Mouse (Mus musculus): Measurements from ENCODE around the gene Abcc10. TPM values are rescaled to one million over a fixed set of nuclear protein-coding genes. Genes with fewer than 3 reads are reported as not detected.

Gene Abcc10
- polyA plus RNA-seq (2012; rRNA removed) = 10.2 and 11.6 TPM in 2 replicates

DNA sequence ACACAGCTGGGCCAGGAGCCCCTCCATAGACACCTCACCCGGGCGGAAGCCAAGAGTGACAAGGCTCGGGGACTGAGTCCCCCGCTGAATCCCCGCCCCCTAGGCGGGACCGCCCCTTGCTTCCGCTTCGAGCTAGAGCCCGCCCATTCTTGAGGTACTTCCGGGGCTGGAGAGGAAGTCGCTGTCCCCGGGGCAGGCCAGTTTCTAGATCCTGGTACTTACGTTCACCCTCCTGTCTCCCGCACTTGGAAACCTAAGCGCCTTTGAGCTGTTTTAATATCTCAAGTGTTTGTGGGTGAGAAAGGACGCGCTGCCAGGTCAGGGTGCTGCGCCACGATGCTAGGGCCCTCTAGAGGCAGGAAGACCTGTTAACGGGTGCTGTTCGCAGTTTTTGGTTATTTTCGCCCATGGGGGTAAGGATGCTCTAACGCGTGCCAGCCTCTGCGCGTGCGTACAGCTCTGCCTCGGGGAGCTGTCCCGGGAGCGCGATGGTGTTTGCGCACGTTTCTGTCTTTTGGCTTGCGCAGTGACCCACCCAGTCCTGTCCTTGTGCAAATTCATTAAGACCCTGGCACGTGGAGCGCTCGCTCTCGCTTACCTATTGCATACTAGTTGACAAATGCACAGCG, at the start of gene Abcc10:
Gene Abcc10 (minus strand): TSS at position 447 of the 629 bp plus-strand sequence.

DNA sequence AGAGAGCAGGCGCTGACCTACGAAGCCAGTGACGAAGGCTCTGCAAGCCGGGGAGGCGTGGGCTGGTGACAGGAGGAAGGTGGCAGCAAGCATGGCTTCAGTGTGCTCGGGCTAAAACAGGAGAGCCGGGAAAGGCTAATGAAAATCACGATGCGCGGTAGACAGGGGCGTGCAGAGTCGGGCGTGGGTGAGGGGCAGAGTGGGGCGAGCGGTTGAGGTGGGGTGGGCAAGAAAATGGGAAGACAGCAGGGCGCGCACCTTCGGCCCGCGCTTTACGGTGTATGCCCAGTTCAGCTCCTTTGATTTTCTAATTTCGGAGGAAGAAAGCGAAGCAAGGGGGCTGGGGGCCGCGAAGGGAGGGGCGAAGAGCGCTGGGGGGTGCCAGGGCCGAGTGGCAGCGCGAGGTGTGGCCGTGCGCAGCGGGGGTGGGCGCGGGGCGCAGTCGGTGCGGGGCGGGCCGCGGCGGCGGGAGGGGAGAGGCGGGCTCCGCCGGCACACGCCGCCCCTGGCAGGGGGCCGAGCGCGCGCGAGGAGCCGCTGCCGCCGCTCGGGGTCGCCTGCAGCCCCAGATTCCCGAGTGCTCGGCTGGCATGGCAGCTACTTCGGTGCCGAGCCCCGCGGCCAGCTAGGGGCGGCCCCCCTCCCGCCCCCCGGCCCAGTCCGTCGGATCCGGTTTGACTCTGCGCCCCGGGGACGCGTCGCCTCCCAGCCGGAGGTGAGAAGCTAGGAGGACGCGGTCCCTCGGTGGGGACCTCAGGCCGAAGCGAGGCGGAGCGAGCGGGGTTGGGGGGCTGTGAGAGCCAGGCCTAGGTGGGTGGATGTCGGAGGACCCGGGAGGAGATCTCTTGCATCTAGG, 30.6 kb downstream of the Abcc10 start, which contains the start of gene Dlk2:
Gene Dlk2 (plus strand): TSS at position 58 of the 856 bp plus-strand sequence.

DNA sequence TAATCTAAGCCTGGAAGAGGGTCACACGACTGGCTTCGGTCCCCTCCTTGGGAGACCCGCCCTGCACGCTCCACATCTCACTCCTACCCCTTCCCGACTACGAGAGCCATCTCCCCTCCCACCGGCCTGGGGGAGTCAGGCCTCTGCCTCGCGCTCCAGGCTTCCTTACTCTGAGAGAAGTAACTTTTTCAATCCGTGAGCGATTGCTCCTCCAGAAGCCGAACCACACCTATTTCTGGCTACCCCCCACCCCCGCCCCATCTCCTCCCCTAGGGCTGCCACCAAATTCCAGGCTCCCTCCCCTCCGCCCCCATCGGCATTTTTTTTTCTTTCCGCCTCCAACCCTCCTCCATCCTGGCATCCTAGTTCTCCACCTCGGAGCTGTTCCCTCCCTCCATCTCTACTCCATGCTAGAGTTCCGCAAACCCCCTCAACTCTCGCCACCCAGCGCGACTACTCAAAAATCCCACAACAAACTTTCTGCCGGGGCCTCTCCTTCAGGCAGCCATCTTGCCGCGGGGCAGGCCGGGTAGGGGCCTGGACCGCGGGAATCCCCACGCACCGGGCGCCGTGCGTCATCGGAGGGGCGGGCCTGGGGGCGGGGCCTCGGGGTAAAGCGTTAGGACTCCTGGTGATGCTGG, 45.5 kb downstream of the Abcc10 start, which contains the start of gene Tjap1:
Gene Tjap1 (minus strand): TSS at position 544 of the 641 bp plus-strand sequence.

DNA sequence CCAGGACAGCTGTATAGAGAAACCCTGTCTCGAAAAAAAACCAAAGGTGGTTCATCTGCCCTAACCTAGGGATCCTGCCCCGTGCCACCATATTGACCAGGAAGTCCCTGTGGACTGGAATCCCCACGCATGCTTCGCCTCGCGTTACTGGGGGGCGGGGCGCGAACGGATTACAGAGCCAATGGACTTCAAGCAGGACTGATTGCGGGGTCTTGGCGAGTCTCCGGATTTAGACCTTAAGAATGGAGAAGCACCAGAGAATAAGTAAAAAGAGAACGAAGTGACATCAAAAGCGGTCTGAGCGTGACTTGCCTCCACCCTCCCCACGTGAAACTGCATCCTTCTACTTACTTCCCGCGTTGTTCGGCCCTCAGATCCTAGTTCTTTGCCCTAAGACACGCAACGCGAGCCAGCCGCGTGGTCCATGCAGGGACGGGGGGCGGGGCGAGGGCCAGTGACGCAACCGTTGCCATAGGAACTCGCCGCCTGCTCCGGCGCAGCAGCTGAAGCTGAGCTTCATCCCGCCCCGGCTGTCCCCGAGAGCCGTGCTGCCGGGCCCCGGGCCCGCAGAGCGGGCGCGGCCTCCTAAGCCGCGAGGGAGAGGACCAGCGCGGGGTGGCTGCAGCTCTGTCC, 74.6 kb downstream of the Abcc10 start, which contains the start of gene Lrrc73:
Gene Lrrc73 (plus strand): TSS at position 80 of the 633 bp plus-strand sequence.

Other genes starting within 250 kb of the Abcc10 start
- gene Mrps18a, start 217.4 kb downstream of the Abcc10 start, polyA plus RNA-seq (2012; rRNA removed) = 78.3 and 78.9 TPM in 2 replicates
- 9.8 and 12.0 TPM in 2 replicates for gene Rsph9, start 184.1 kb downstream of the Abcc10 start, polyA plus RNA-seq (2012; rRNA removed)
- gene Mad2l1bp, start 174.8 kb downstream of the Abcc10 start, polyA plus RNA-seq (2012; rRNA removed) = 21.9 and 23.4 TPM in 2 replicates
- gene Gtpbp2, start 167.3 kb downstream of the Abcc10 start, polyA plus RNA-seq (2012; rRNA removed) = 146 and 153 TPM in 2 replicates
- gene Polh, start 125.7 kb downstream of the Abcc10 start, polyA plus RNA-seq (2012; rRNA removed) = 11.8 and 14.7 TPM in 2 replicates
- 52.9 and 58.6 TPM in 2 replicates for gene Xpo5, start 125.6 kb downstream of the Abcc10 start, polyA plus RNA-seq (2012; rRNA removed)
- 143 and 173 TPM in 2 replicates for gene Polr1c, start 80.3 kb downstream of the Abcc10 start, polyA plus RNA-seq (2012; rRNA removed)
- 48.2 and 51.2 TPM in 2 replicates for gene Yipf3, start 80.3 kb downstream of the Abcc10 start, polyA plus RNA-seq (2012; rRNA removed)
- 3.9 and 4.7 TPM in 2 replicates for gene Lrrc73, start 74.8 kb downstream of the Abcc10 start, polyA plus RNA-seq (2012; rRNA removed)
- 102 and 112 TPM in 2 replicates for gene Tjap1, start 45.3 kb downstream of the Abcc10 start, polyA plus RNA-seq (2012; rRNA removed)
- gene Dlk2, start 30.9 kb downstream of the Abcc10 start, polyA plus RNA-seq (2012; rRNA removed) = 4.0 and 4.5 TPM in 2 replicates
- 25.5 and 40.6 TPM in 2 replicates for gene Zfp318, start 55.4 kb upstream of the Abcc10 start, polyA plus RNA-seq (2012; rRNA removed)
- 2.4 and 2.9 TPM in 2 replicates for gene Crip3, start 100.6 kb upstream of the Abcc10 start, polyA plus RNA-seq (2012; rRNA removed)
- gene Slc22a7, start 110.1 kb upstream of the Abcc10 start, polyA plus RNA-seq (2012; rRNA removed) = 0.05 TPM in 1 of 2 replicates, not detected in the other
- gene Ttbk1, start 159.3 kb upstream of the Abcc10 start, polyA plus RNA-seq (2012; rRNA removed) = 8.5 and 13.5 TPM in 2 replicates
- gene Dnph1, start 168.4 kb upstream of the Abcc10 start, polyA plus RNA-seq (2012; rRNA removed) = 48.0 and 86.4 TPM in 2 replicates
- 16.7 and 24.6 TPM in 2 replicates for gene Cul9, start 218.0 kb upstream of the Abcc10 start, polyA plus RNA-seq (2012; rRNA removed)
- 34.7 and 64.2 TPM in 2 replicates for gene Srf, start 227.8 kb upstream of the Abcc10 start, polyA plus RNA-seq (2012; rRNA removed)